Mouse (Mus musculus): ENCODE results near the gene Arrdc4.

DNA sequence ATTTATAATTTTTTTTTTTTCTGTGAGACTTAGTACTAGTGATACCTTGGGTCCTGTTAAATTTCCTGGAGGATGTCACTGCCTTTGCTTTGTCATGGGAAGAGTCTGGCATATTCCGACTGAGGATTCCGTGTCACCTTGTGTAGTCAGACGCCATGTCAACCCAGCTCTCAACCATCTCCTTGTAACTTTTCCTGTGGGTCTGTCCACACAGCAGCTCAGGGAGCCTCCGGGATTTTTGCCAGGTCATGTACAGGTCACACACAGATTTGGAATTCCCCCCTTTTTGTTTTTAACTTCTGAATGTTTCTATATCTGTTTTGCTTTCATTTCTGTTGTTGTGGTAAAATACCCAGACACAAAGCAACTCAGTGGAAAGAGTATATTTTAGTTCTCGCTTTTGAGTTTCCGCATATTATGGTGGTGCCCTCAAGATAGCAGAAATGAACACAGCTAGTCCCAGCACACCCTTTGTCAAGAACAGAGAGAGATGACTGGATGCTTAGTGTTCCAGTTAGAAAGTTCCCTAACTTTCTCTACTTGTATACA is 7.7 kb upstream of the Arrdc4 start:
- TF ChIP-seq EP300 (IDR thresholded peaks at IDR 0.05; ENCODE audit: low read depth) = no peak
- no peak for TF ChIP-seq CTCF (IDR thresholded peaks at IDR 0.05; ENCODE audit: low read depth)
